Mouse (Mus musculus) hindlimb bud, embryonic 11.5 days (tissue): Measurements from ENCODE around the gene Tas2r139.
"Not testable (repeated sequence)": the region's sequence is repeated elsewhere in the genome, so short reads cannot be mapped to it uniquely, and the experiment has no call there.

Source experiments
- DNase-seq: peaks from one replicate; pipeline ENCODE4 v3.0.0-alpha.2; 2012; ENCODE audit warnings: low read depth, low spot score; ENCODE audit errors: extremely low spot score

Gene Tas2r139

GRCm38 (mm10) chr6:42140636-42141035 is at the start of gene Tas2r139:
Gene Tas2r139 (plus strand): TSS chr6:42140936.
- DNase-seq = no peak

- DNase-seq = not testable (repeated sequence)
These were observed 10.4 kb downstream of the Tas2r139 start for GRCm38 (mm10) chr6:42151115-42151514.

DNA sequence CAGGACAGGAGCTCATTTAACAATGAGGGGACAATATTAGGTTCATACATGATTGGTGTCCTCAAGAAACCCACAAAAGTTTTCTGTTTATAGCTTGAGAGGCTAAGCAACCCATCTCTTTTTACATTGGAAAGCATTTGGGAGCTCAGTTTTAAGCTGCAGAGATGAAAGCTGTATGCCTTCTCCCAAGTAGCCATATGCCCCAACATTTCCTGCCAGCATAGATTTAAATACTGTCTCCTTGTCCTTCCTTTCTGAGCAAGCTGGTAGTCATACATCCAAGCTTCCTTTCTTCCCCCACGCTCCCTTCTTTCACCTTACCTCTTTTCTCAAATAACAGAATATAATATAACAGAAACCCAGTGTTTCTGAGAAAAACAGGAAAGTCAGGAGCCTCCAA is 41.7 kb downstream of the Tas2r139 start:
- no peak for DNase-seq

GRCm38 (mm10) chr6:42186230-42186629 is 45.5 kb downstream of the Tas2r139 start:
- DNase-seq = no peak
